Mouse (Mus musculus) hindlimb bud, embryonic 11.5 days (tissue): Measurements from ENCODE around the gene Mlh3.

Experiments used
- DNase-seq: peaks from one replicate; pipeline ENCODE4 v3.0.0-alpha.2; 2012; ENCODE audit warnings: low read depth, low spot score; ENCODE audit errors: extremely low spot score

Gene Mlh3

GRCm38 (mm10) chr12:85193923-85194622, 76.3 kb downstream of the Mlh3 start:
- DNase-seq = no peak

- no peak for DNase-seq
Observed at GRCm38 (mm10) chr12:85193146-85193545, 77.3 kb downstream of the Mlh3 start.

- DNase-seq = no peak
Observed at GRCm38 (mm10) chr12:85192461-85193108, 77.8 kb downstream of the Mlh3 start.

GRCm38 (mm10) chr12:85190290-85190689, 80.1 kb downstream of the Mlh3 start:
- no peak for DNase-seq

- DNase-seq = no peak
Observed at GRCm38 (mm10) chr12:85186361-85186760, 84.0 kb downstream of the Mlh3 start.

GRCm38 (mm10) chr12:85185810-85186209, 84.6 kb downstream of the Mlh3 start:
- no peak for DNase-seq
